Comparison of ENCODE assay signal across 11 mouse cellular contexts in genomic region chr5:141043654-141044447, GRCm38 (mm10). TPM values are rescaled to one million over a fixed set of nuclear protein-coding genes. Genes with fewer than 3 reads are reported as not detected.
A peak's percentile ranks its signal among the peaks of the same experiment; 100 is the strongest.
DNase-seq lines count a peak whose midpoint lies in the region; ATAC-seq and TF ChIP-seq lines count a peak whose summit lies in the region.
"Had no signal": no experiment of that assay in that cellular context is flagged by ENCODE, and none has a peak within 500 bp of the region (broad histone marks: within the 10 kb centered on the region; RNA-seq: fewer than 3 reads in every experiment).

No protein-coding gene starts in this region.

- no peaks in the 10 kb centered on the region for H3K9me3 ChIP-seq in E14TG2a.4 (ENCODE audit: low read length)
- no peaks in the 10 kb centered on the region for H3K9me3 ChIP-seq in hindbrain, embryonic 11.5 days (ENCODE audit: control insufficient read depth, low read length)
- H3K9me3 ChIP-seq: neural tube, embryonic 12.5 days had no signal

- H3K27me3 ChIP-seq in E14TG2a.4 (ENCODE audit: insufficient read depth, low read length), result peaks cover 24% of the 10 kb centered on the region
- H3K27me3 ChIP-seq in hindbrain, embryonic 11.5 days (ENCODE audit: control insufficient read depth, insufficient read depth, low read length), result no peaks in the 10 kb centered on the region
- H3K27me3 ChIP-seq: neural tube, embryonic 12.5 days had no signal

- H3K9ac ChIP-seq in hindbrain, embryonic 11.5 days (ENCODE audit: low read depth, low read length), result no peak overlapping the region
- H3K9ac ChIP-seq: neural tube, embryonic 12.5 days had no signal

- peak overlapping the region; percentile 57 for H3K4me3 ChIP-seq in E14TG2a.4 (replicated peaks; ENCODE audit: low read length)
- peak overlapping the region; percentile 35 for H3K4me3 ChIP-seq in layer of hippocampus, adult 2 months
- H3K4me3 ChIP-seq in hindbrain, embryonic 11.5 days (ENCODE audit: low read depth, low read length), result no peak overlapping the region
- H3K4me3 ChIP-seq: heart, adult 2 months; neural tube, embryonic 12.5 days had no signal

- WGBS in hindbrain, embryonic 11.5 days, result 60% methylated on average over 19 of the region's 19 CpGs

- no peak overlapping the region for H3K4me2 ChIP-seq in hindbrain, embryonic 11.5 days (replicated peaks; ENCODE audit: low read depth, low read length)
- H3K4me2 ChIP-seq: neural tube, embryonic 12.5 days had no signal

- peak; percentile 92 for DNase-seq in heart, adult 11 months
- no peak for DNase-seq in heart, adult 8-10 months (ENCODE audit: low spot score)
- peak; percentile 32 to 37 for DNase-seq in layer of hippocampus, adult 2 months (ENCODE audit: low spot score in 2 of 2)
- DNase-seq in thymus, postnatal 36 days, result peak; percentile 74 to 84
- no peak for DNase-seq in Muller cell, postnatal 12 days (ENCODE audit: inconsistent ontology term)
- no peak for DNase-seq in hindbrain, embryonic 11.5 days (ENCODE audit: low spot score)

- ATAC-seq in megakaryocyte progenitor cell, adult 5-6 weeks (replicated peaks; ENCODE audit: poor library complexity), result peak; percentile 70
- ATAC-seq in hindbrain, embryonic 11.5 days (ENCODE audit: low FRiP score), result no peak

- H3K4me1 ChIP-seq in E14TG2a.4 (replicated peaks; ENCODE audit: low read depth, low read length), result peaks cover 26% of the 10 kb centered on the region
- H3K4me1 ChIP-seq in hindbrain, embryonic 11.5 days (replicated peaks; ENCODE audit: control insufficient read depth, insufficient read depth, low read length), result no peaks in the 10 kb centered on the region
- H3K4me1 ChIP-seq: neural tube, embryonic 12.5 days had no signal

- no peak for TF ChIP-seq CTCF in E14TG2a.4 (conservative IDR thresholded peaks at IDR 0.05; ENCODE audit: low read length)
- no peak for TF ChIP-seq CTCF in layer of hippocampus, adult 2 months (conservative IDR thresholded peaks at IDR 0.05)

- H3K27ac ChIP-seq in layer of hippocampus, adult 2 months, result peak overlapping the region; percentile 80
- H3K27ac ChIP-seq in hindbrain, embryonic 11.5 days (ENCODE audit: low read depth, low read length), result no peak overlapping the region
- H3K27ac ChIP-seq: heart, adult 2 months; neural tube, embryonic 12.5 days had no signal

- H3K36me3 ChIP-seq in E14TG2a.4 (ENCODE audit: insufficient read depth, low read length), result no peaks in the 10 kb centered on the region
- no peaks in the 10 kb centered on the region for H3K36me3 ChIP-seq in hindbrain, embryonic 11.5 days (ENCODE audit: control insufficient read depth, insufficient read depth, low read length)
- H3K36me3 ChIP-seq: neural tube, embryonic 12.5 days had no signal

RNA-seq across cellular contexts. Expression of gene Card11, which starts 43.5 kb away (rescaled TPM):
- total RNA-seq in heart, adult 8-10 months (2022), result 1 to 10 TPM in 1 of 4 experiments, under 1 TPM in 3; 0.08 to 1.0 (median 0.42) TPM
- under 1 TPM in 1 of 2 experiments, not detected in 1; 0.12 TPM for total RNA-seq in layer of hippocampus, adult 2 months (2021)
- total RNA-seq in megakaryocyte progenitor cell, adult 5-6 weeks (2015), result 0.20 and 0.32 TPM in 2 replicates
- total RNA-seq in megakaryocyte progenitor cell, adult 5-6 weeks (2017), result 0.17 and 0.20 TPM in 2 replicates
- 0.14 TPM in 1 of 2 replicates, not detected in the other for polyA plus RNA-seq in hindbrain, embryonic 11.5 days (2014; fragmentation: Nextera tagmentation; extraction: Ambion mirVana)
- total RNA-seq: MEL had no signal

Comparison
In these comparisons a context has a peak if more than half of its experiments do, and no peak if none do; other contexts are left out.
1. DNase-seq: peak in heart, adult 11 months (single experiment), layer of hippocampus, adult 2 months (2 of 2) and thymus, postnatal 36 days (2 of 2); none in heart, adult 8-10 months (single experiment), Muller cell, postnatal 12 days (single experiment) and hindbrain, embryonic 11.5 days (single experiment).